Mouse (Mus musculus) CH12.LX (cell line): ENCODE results near the gene Adat1.

Experiments used
- CTCF ChIP-seq, 2 experiments: IDR thresholded peaks in 1 of 2; conservative IDR thresholded peaks in 1 of 2; 2 replicates each; pipeline ENCODE4 v1.5.1; 2011 to 2012; ENCODE audit warnings: low read depth in 2 of 2, low read length in 2 of 2, improper control_type of control experiment in 1 of 2, inconsistent platforms in 1 of 2, mild to moderate bottlenecking in 1 of 2, moderate library complexity in 1 of 2
- IRF4 ChIP-seq: IDR thresholded peaks from 2 replicates; pipeline ENCODE4 v1.6.1; 2014; ENCODE audit warnings: low read depth, mild to moderate bottlenecking, inconsistent platforms, low read length, improper control_type of control experiment
- MEF2A ChIP-seq: IDR thresholded peaks from 2 replicates; pipeline ENCODE4 v1.6.1; 2014; ENCODE audit warnings: low read depth, mild to moderate bottlenecking, inconsistent platforms, low read length, improper control_type of control experiment, borderline replicate concordance
- MYC ChIP-seq: IDR thresholded peaks from 2 replicates; pipeline ENCODE4 v1.6.1; 2011; ENCODE audit warnings: low read depth, mild to moderate bottlenecking, improper control_type of control experiment, low read length
- NELFE ChIP-seq: IDR thresholded peaks from 2 replicates; pipeline ENCODE4 v1.6.1; 2011; ENCODE audit warnings: low read depth, low read length, improper control_type of control experiment
- NRF1 ChIP-seq: IDR thresholded peaks from 2 replicates; pipeline ENCODE4 v1.6.1; 2014; ENCODE audit warnings: low read depth, mild to moderate bottlenecking, inconsistent platforms, low read length, improper control_type of control experiment, moderate library complexity
- POLR2A ChIP-seq: IDR thresholded peaks from 2 replicates; pipeline ENCODE4 v1.6.1; 2011; ENCODE audit warnings: low read depth, mild to moderate bottlenecking, improper control_type of control experiment, low read length
- RCOR1 ChIP-seq: conservative IDR thresholded peaks from 2 replicates; pipeline ENCODE4 v1.6.1; 2012; ENCODE audit warnings: low read depth, mild to moderate bottlenecking, inconsistent platforms, low read length, improper control_type of control experiment
- SMC3 ChIP-seq: IDR thresholded peaks from 2 replicates; pipeline ENCODE4 v1.6.1; 2011; ENCODE audit warnings: low read depth, low read length, improper control_type of control experiment
- TBP ChIP-seq: conservative IDR thresholded peaks from 2 replicates; pipeline ENCODE4 v1.6.1; 2011; ENCODE audit warnings: low read depth, low read length, improper control_type of control experiment
- TCF12 ChIP-seq: IDR thresholded peaks from 2 replicates; pipeline ENCODE4 v1.6.1; 2014; ENCODE audit warnings: low read depth, mild to moderate bottlenecking, inconsistent platforms, low read length, improper control_type of control experiment
- UBTF ChIP-seq: IDR thresholded peaks from 2 replicates; pipeline ENCODE4 v1.6.1; 2012; ENCODE audit warnings: low read depth, mild to moderate bottlenecking, inconsistent platforms, low read length, improper control_type of control experiment, moderate library complexity
- USF1 ChIP-seq: IDR thresholded peaks from 2 replicates; pipeline ENCODE4 v1.6.1; 2014; ENCODE audit warnings: low read depth, mild to moderate bottlenecking, inconsistent platforms, low read length, improper control_type of control experiment
- USF2 ChIP-seq: conservative IDR thresholded peaks from 2 replicates; pipeline ENCODE4 v1.6.1; 2011; ENCODE audit warnings: low read depth, low read length, improper control_type of control experiment

DNA sequence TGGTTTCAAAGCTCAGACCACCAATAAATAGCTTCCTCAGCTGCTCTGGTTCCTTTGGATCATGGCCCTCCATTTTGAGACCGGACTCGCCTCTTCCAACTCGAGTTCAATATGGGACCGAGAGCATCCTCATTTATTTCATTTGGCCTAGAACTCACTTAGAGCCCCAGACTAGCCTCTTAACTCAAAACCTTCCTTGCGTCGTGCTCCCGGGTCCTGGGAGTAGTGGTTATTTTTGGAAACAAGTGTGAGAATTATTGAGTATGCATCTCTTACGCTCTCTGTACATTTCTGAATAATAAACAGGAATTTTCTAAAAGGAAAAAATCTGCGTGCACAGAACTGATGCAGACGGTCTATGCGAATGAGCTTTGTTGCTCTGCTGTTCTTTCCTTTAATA, 22.8 kb upstream of the Adat1 start, which contains the start of gene Gm6793:
- TF ChIP-seq CTCF (conservative IDR thresholded peaks at IDR 0.05 in 1 of 2, IDR thresholded peaks at IDR 0.05 in 1 of 2; ENCODE audit: low read depth in 2 of 2, low read length in 2 of 2), result no peak
- no peak for TF ChIP-seq TCF12
- no peak for TF ChIP-seq USF2
- no peak for TF ChIP-seq POLR2A
- no peak for TF ChIP-seq USF1
- no peak for TF ChIP-seq TBP
- no peak for TF ChIP-seq RCOR1
- TF ChIP-seq UBTF, result no peak
- no peak for TF ChIP-seq MEF2A
- TF ChIP-seq MYC, result no peak
- no peak for TF ChIP-seq IRF4
- no peak for TF ChIP-seq SMC3
- TF ChIP-seq NELFE, result no peak
- TF ChIP-seq NRF1, result no peak
